Mouse (Mus musculus) adrenal gland, adult (tissue): ENCODE measurements around the gene Rab6b.
"Not testable (repeated sequence)": the region's sequence is repeated elsewhere in the genome, so short reads cannot be mapped to it uniquely, and the experiment has no call there.

Experiments
- DNase-seq, 2 experiments: peaks; one replicate each; pipeline ENCODE4 v3.0.0; 2022 to 2023; ENCODE audit warnings: low spot score in 1 of 2; ENCODE audit not compliant: inconsistent age in 2 of 2

Rab6b gene

GRCm38 (mm10) chr9:103141266-103141665 is 29.7 kb downstream of the Rab6b start:
- DNase-seq = no peak

DNA sequence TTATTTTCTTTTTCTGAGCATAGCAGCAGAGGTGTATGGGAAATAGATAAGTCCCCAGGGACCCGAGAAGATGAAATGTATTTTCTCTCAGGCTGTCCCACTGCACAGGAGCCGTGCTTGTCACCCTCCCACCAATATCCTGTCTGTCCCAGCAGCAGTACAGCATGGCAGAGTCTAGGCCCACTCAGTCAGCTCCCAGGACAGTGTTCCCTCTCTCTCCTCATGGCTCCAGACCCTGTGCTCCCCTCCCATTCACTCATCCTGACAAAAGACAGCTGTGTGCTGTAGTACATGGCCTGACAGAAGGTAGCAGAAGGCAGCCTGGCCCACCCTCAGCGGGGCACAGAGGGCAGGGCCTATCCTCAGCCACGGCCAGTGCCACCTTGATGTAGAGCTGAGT is 32.3 kb downstream of the Rab6b start:
- DNase-seq = no peak

GRCm38 (mm10) chr9:103145351-103145750 is 33.8 kb downstream of the Rab6b start:
- no peak for DNase-seq

GRCm38 (mm10) chr9:103146257-103146656 is 34.7 kb downstream of the Rab6b start:
- DNase-seq = no peak

- DNase-seq = no peak
Measured at GRCm38 (mm10) chr9:103146703-103147102, 35.1 kb downstream of the Rab6b start.

DNA sequence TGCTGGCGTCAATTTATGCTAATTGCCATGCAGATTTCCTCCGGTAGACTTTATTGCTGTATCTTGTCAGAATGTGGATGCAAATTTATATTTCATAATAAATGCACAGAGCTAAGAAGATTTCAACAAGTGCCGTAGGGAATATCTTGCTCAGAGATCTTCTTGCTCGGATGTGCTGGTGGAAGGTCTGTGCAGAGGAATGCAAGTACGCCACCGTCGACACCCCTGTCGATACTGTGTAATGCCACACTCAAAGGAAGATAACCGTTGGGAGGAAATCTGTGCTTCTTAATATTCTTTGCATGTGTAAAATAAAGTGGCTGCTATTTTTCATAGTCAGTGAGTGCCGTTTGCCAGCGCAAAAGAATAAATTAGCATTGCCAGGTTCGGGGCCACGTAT is 35.5 kb downstream of the Rab6b start:
- DNase-seq = no peak

GRCm38 (mm10) chr9:103149074-103149799 is 37.6 kb downstream of the Rab6b start:
- no peak for DNase-seq

DNA sequence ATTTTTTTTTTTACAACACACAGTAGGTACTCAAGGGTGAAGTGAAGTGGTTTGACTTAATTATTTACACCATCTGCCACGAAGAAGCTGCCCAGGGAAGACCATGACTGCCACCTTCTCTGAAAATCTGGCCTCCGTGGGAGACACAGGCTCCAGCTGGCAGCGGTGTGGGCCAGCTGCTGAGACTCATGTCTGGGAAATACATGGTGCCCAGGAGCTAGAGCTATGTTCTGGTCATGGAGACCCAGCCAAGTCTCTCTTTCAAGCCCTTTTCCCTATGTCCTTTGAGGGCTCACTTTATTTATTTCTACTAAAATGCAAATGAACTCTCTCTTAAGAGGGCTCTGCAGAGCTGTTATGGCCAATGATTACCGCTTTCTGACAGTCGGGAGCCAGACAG is 41.7 kb downstream of the Rab6b start:
- no peak for DNase-seq

DNA sequence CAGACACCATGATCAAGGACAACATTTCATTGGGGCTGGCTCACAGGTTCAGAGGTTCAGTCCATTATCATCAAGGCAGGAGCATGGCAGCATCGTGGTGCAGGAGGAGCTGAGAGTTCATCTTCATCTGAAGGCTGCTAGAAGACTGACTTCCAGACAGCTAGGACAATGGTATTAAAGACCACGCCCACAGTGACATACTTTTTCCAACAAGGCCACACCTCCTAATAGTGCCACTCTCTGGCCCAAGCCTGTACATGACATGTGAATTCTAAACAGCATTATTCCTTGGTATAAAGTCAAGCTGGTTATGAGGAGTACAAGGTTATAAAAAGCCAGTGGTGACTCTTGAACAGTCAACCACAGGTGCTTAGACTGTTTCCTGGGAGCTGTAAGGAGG is 43.0 kb downstream of the Rab6b start:
- DNase-seq = no peak

DNA sequence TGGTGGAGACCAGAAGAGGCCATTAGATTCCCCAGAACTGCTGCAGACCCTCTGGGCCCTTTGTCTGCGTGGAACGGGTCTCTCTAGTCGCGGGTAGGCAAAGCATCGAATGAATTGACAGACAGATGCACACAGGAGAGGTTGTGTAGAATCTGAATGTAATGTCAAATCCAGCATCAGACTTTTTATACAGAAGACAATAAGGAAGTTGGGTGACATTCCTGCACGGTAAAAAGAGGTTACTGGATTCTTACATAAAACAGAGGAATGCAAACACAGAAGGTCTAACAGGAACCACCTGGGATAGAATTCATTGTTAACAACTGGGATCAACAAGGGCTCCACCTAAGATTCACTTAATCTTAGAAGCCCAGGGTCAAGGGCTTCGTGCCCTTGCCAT is 43.6 kb downstream of the Rab6b start:
- DNase-seq = not testable (repeated sequence)

GRCm38 (mm10) chr9:103163806-103164205 is 52.2 kb downstream of the Rab6b start:
- no peak for DNase-seq

DNA sequence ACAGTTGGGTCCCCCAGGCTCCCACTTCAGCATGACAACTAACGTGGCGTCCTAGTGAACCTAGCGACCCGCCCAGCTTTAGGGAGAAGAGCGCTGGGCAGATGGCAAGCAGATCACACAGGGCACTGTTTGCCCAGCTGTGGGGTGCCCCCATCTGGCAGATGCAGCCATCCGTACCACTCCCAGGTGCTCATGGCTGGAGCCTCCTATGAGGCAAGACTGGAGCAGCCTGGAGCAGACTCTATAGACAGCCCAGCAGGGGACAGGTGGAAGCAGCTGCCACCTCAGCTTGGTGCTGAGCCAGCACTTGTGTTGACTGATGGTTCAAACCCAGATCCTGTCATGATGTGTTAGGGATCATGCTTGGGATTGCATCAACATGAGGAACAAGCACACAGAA is 56.5 kb downstream of the Rab6b start:
- no peak for DNase-seq

DNA sequence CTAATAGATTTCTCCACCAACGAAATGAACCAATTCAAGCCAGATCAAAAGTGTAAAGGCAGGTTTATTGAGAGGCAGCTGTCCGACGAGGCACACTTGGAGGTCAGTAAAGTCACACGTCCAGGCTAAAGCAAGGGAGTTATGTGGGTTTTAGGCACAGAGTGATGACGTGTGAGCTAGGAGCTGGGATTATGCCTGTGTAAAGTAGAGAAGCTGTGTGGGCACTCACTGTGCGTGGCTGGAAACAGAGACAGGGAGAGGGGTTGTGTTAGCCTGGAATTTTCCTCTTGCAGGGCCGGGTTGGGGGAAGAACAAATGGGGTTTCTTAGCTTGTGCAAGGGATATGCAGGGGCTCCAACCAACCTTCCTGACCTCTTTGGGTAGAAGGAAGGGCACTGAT is 57.2 kb downstream of the Rab6b start:
- no peak for DNase-seq

GRCm38 (mm10) chr9:103174771-103175519 is 63.4 kb downstream of the Rab6b start:
- peak; percentile 27 to 76 for DNase-seq

DNA sequence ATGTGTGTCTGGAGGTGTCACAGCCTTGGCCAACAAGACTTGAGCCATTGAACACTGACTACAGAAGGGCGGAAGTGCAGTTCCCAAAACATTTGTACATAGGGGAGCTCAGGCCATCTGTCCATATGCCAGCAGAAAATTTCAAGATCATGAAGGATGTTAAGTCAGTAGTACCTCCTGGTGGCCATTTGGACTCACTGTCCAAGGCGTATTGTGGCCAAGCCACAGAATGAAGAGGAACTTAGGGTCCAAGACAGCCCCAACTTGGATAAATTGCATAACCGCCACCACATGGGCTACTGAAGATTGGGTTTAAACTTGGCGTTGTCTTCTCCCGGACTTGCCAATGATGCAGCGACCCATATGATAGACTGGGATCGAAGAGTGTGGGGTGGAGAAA is 64.1 kb downstream of the Rab6b start:
- no peak for DNase-seq

DNA sequence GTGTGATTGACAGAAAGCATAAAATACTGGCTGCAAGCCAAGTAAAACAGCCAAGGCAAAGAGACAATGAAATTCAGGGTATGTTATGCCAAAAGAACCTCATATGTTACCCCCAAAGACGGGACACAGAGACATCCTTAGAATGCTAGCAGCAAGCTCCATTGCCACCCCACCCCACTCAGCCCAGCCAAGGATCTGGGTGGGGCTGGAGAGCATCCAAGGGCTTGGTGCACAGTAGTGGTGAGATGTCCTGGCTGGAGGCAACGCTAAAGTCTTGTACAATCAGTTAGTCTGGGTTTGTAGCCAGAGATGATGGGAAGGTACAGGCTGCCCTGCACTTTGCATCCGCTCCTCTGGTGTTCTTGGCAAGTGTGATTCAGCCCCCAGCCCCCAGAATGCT is 68.7 kb downstream of the Rab6b start:
- peak; percentile 21 to 65 for DNase-seq

- peak; percentile 81 to 89 for DNase-seq
Measured at GRCm38 (mm10) chr9:103180807-103181565, 69.4 kb downstream of the Rab6b start.

DNA sequence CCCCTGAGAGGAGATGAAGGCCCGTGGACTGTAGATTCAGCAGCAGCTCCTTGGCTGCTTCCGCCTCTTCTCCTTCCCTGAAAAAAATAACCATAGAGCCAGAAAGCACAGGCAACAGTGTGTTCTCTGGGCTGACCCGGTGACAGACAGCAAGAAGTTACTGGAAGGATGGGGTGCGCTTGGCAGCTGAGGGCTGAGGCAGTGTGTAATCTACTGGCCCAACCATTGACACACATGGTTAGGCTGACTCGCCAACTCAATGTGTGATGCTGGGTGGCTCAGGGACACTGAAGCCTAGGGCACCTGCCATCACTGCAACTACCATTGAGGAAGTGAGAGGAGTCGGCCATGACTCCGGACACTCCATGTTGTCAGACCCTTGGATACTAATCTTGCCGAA is 70.3 kb downstream of the Rab6b start:
- DNase-seq = no peak

GRCm38 (mm10) chr9:103184855-103185254 is 73.3 kb downstream of the Rab6b start:
- no peak for DNase-seq

DNA sequence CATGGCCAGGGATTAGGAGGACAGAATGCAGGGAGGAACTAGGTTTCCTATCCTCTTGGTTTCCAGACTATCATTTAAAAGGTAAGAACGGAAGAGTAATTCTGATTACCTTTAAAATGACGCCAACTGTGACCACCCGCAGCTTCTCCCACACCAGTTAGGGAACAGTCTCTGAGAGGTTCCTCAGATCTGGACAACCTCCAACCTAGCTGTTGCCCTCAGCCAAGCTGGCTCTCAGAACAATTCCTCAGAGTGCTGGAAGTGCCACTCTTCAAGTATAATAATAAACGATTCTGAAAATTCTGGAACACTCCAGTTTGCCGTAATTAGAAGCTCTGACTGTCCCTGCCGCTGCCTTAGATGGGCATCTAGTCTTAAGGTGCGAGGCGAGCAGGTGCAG is 74.4 kb downstream of the Rab6b start:
- DNase-seq = no peak

DNA sequence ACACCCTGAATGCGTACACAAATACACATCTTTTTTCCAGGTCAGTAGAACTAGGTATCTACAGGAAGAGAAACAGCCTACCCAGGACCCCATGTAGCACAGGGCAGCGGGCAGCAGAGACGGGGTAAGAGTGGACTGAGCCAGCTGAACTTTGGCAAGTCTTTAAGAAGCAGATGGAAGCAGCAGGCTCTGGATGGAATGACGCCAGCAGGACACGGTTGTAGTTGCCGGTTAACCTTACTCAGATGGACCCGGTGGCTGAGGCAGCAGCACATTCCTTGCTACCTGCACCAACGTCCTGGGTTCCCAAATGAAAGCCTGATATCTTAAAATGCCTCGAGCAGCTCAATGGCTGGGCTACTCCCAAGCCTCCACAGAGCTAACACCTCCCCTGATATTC is 75.2 kb downstream of the Rab6b start:
- DNase-seq = no peak

DNA sequence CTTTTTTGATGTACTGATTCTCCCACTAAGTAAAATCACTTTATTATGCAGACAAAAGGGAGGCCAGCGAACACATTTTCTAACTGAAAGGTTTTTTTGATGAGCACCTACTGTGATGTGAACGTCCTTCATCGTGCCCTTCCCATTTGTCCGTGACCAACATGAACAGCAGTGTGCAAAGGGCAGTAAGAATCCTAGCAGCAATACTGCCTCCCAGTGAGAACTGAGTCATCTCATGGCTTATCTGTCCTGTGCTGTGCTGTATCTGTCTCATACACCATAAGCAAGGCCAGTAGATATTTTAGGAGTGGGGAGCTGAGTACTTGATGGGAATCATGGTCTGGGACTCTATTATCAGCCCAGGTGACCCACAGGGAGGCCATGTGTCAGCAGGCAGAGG is 76.8 kb downstream of the Rab6b start:
- peak in 1 of 2 experiments; percentile 74 for DNase-seq
